Mouse (Mus musculus) olfactory bulb, adult 2 months (tissue): Measurements from ENCODE around the gene Ttc4. TPM values are rescaled to one million over a fixed set of nuclear protein-coding genes. Genes with fewer than 3 reads are reported as not detected.

ENCODE experiments used
- H3K27ac ChIP-seq: fragments of 200-500 bp; 2 replicates; pipeline ENCODE4 v1.5.1; 2012; ENCODE audit warnings: low read depth, low read length; ENCODE audit not compliant: insufficient read depth
- H3K4me1 ChIP-seq: fragments of 200-500 bp; 2 replicates; pipeline ENCODE4 v1.6.1; 2012; ENCODE audit warnings: low read length; ENCODE audit not compliant: control insufficient read depth, insufficient read depth
- H3K4me3 ChIP-seq: fragments of 200-500 bp; 2 replicates; pipeline ENCODE4 v1.5.1; 2012; ENCODE audit warnings: mild to moderate bottlenecking, low read depth, low read length, moderate library complexity; ENCODE audit not compliant: insufficient read depth
- CTCF ChIP-seq: fragments of 200-500 bp; IDR thresholded peaks from 2 replicates; pipeline ENCODE4 v1.5.1; 2012; ENCODE audit warnings: low read depth, mild to moderate bottlenecking, low read length, moderate library complexity; ENCODE audit not compliant: insufficient read depth
- POLR2A ChIP-seq: fragments of 200-500 bp; IDR thresholded peaks from 2 replicates; pipeline ENCODE4 v1.6.1; 2012; ENCODE audit warnings: mild to moderate bottlenecking, low read depth, low read length, moderate library complexity; ENCODE audit not compliant: insufficient read depth
- WGBS: fragments of 180-500 bp; shearing (Covaris S2); methylation state at CpG from one replicate; pipeline ENCODE4 v1.1.7; 2018; 5-methylcytosine and 5-hydroxymethylcytosine counted together
- polyA plus RNA-seq: library from polyadenylated mRNA; stranded (reverse); fragments of >200 nt; gene quantifications from 2 replicates; pipeline ENCODE4 v1.2.4, GENCODE M21; 2012; ENCODE audit warnings: low replicate concordance; ENCODE audit not compliant: missing spikeins, insufficient read depth, insufficient read length

Gene Ttc4
- polyA plus RNA-seq, result not detected in 2 replicates

GRCm38 (mm10) chr4:106678442-106679118 is at the start of gene Ttc4:
TSS of gene Ttc4 (minus strand) at chr4:106678944.
- H3K27ac ChIP-seq, result no peak within 1 kb of the TSS
- TF ChIP-seq POLR2A, result peak; percentile 68
- TF ChIP-seq CTCF, result no peak
- WGBS, result under 1% methylated on average over 43 of the region's 43 CpGs
- H3K4me1 ChIP-seq, result peaks cover 3% of the 10 kb centered on the region; the same call in 1 of the 2 replicates
- peak within 1 kb of the TSS; percentile 82 for H3K4me3 ChIP-seq

DNA sequence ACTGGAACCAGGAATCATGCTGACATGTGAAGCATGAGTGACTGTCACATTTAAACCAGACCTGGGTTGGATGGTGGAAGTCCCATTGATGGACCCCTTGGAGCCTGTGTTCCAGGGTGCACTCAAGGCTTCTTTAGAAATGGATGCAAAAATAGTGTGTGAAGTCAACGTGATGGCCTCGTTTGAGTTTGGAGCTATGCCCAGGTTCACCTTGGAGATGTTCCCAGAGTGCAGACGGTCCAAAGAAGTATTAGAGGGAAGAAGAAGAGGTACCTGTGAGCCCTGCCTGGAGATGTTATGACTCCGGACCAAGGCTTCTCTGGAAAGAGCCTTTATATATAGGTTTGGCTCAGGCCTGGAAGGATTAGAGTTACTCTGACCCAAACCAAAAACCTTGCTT is 41.9 kb upstream of the Ttc4 start:
- WGBS, result 62% methylated on average over 4 of the region's 4 CpGs
- Histone ChIP-seq H3K4me3 (no peak overlapping the region), H3K27ac (no peak overlapping the region), H3K4me1 (no peaks in the 10 kb centered on the region)
- TF ChIP-seq POLR2A (no peak), CTCF (no peak)

DNA sequence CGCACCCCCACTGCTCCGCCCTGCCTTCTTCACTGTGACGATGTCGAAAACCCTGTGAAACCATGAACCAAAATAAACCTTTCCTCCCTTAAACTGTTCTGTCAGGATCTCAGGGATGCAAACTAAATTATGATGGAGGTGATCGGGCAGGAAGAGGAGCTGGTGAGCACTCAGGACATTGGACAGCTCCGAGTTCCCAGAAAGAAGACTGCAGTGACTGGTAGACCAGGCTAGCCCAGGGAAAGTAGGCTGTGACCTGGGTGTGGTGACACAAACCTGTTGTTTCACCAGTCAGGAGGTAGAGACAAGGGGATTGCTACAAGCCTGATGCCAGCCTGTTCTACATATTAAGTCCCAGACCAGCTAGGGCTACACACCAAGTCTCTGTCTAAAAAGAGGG is 34.9 kb upstream of the Ttc4 start:
- no peak for TF ChIP-seq POLR2A
- TF ChIP-seq CTCF, result no peak
- 92% methylated on average over 6 of the region's 6 CpGs for WGBS
- H3K27ac ChIP-seq, result no peak overlapping the region
- no peak overlapping the region for H3K4me3 ChIP-seq
- H3K4me1 ChIP-seq, result no peaks in the 10 kb centered on the region

GRCm38 (mm10) chr4:106708408-106708807 is 29.7 kb upstream of the Ttc4 start:
- TF ChIP-seq POLR2A (no peak), CTCF (peak; percentile 85)
- Histone ChIP-seq H3K4me3 (no peak overlapping the region), H3K27ac (no peak overlapping the region), H3K4me1 (peaks cover 22% of the 10 kb centered on the region)
- WGBS, result 0% methylated on average over 8 of the region's 8 CpGs

GRCm38 (mm10) chr4:106707957-106708356 is 29.2 kb upstream of the Ttc4 start:
- Histone ChIP-seq H3K27ac (no peak overlapping the region), H3K4me1 (peaks cover 25% of the 10 kb centered on the region), H3K4me3 (no peak overlapping the region)
- WGBS, result 45% methylated on average over 5 of the region's 5 CpGs
- TF ChIP-seq POLR2A (no peak), CTCF (no peak)

DNA sequence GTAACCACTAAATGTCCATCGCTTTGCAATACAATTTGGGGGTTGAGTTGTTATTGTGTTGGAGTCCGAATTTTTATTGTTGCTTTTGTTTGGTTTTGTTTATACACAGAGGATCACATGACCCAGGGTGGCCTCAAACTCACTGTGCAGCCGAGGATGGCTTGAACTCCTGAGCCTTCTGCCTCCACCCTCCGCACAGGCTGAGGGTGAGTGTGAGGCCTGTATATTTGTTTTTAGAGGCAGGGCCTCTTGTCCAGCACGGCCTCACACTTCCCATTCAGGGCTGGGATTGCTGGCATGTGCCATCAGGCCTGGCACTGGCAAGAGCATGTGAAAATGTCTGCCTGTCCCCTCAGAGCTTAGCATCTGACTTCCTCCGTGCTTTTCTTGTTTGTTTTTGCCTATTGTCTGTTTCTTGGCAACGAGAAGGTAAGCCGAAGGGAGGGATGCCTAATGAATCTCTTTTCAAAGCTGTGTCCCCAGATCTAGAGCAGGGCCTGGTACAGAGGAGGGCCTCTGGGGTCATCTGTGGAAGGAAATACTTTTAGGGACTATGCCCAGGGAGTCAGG is 26.4 kb upstream of the Ttc4 start:
- Histone ChIP-seq H3K4me3 (no peak overlapping the region), H3K4me1 (peaks cover 37% of the 10 kb centered on the region), H3K27ac (peak overlapping the region; percentile 61)
- 29% methylated on average over 8 of the region's 8 CpGs for WGBS
- no peak for TF ChIP-seq POLR2A
- no peak for TF ChIP-seq CTCF

DNA sequence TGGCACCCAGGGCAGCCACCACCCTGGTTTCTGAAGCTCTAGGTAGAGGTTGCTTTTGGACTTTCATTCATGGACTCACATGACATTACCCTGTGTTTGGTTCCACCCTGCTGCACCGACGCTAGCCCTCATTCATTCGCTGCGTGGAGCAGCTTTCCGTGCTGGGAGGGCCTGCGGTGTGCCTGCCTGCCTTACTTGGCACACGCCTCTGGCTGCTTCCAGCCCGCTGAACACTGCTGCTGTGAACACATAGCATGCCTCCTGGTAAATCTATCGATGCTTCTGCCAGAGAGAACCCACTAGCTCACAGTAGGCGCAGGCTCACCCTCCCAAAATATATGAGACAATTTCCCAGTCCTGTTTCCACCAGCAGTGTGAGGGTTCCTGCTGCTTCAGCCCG is 25.7 kb upstream of the Ttc4 start:
- peak overlapping the region; percentile 61 for H3K27ac ChIP-seq
- peaks cover 45% of the 10 kb centered on the region for H3K4me1 ChIP-seq
- 18% methylated on average over 11 of the region's 11 CpGs for WGBS
- no peak for TF ChIP-seq CTCF
- TF ChIP-seq POLR2A, result peak; percentile 31; the same call in 1 of the 2 replicates
- no peak overlapping the region for H3K4me3 ChIP-seq

- no peak for TF ChIP-seq POLR2A
- no peak for TF ChIP-seq CTCF
- Histone ChIP-seq H3K4me1 (peaks cover 46% of the 10 kb centered on the region), H3K4me3 (no peak overlapping the region), H3K27ac (peak overlapping the region; percentile 61)
- WGBS, result 42% methylated on average over 10 of the region's 10 CpGs
These were observed 25.2 kb upstream of the Ttc4 start for GRCm38 (mm10) chr4:106703956-106704355.

GRCm38 (mm10) chr4:106700798-106701197 is 22.1 kb upstream of the Ttc4 start:
- Histone ChIP-seq H3K4me1 (peaks cover 50% of the 10 kb centered on the region), H3K27ac (peak overlapping the region; percentile 16), H3K4me3 (no peak overlapping the region)
- WGBS, result 19% methylated on average over 4 of the region's 4 CpGs
- TF ChIP-seq POLR2A (no peak), CTCF (no peak)
